Mouse (Mus musculus) embryonic stem cell, embryonic (primary cell): Measurements from ENCODE around the gene Dcdc2c.

Experiments
- CTCF ChIA-PET, 4 experiments: fragments of 300-600 bp in 2 of 4; fragments of 350-600 bp in 2 of 4; sonication (Branson Sonifier 250); formaldehyde crosslinking; loops; one replicate each; lab custom pipeline; 2022; ENCODE audit warnings: inconsistent platforms in 2 of 4; lab: Charles Lee
- POLR2A ChIA-PET, 4 experiments: fragments of 300-600 bp in 2 of 4; fragments of 350-600 bp in 2 of 4; sonication (Branson Sonifier 250); formaldehyde crosslinking; loops; one replicate each; lab custom pipeline; 2022; ENCODE audit warnings: antibody characterized with exemption in 4 of 4, inconsistent platforms in 1 of 4; lab: Charles Lee

Dcdc2c gene

DNA sequence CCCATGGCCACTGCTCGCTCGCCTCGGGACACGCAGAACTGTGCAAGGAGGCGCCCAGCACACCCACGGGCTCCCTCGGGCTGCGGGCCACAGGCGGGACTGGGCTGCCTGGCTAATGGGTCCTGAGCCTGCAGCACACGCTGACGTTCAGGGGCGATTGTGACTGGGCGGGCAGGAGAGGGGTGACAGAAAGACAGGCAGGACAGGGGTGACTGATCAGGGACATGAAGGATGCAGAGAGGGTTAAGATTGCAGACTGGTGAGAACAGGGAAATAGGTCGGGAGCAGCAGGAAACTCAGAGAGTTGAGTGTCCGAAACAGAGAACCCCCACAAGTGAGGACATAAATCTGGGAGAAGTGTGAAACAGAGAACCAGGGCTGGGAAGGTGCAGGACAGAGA is at the start of gene Dcdc2c:
TSS of gene Dcdc2c (minus strand) at position 101 of the 400 bp plus-strand sequence.
- ChIA-PET CTCF (interaction anchor here in 1 of 4 experiments (0.5 kb wide), 1 partner anchor 13 kb away, joined by 3 read pairs; no protein-coding TSS in a partner anchor), POLR2A (interaction anchor here in 2 of 4 experiments (0.5 to 1.2 kb wide), 2 partner anchors 83 to 530 kb away, joined by 3 read pairs; partner anchors contain the start of gene Rps7 (in 1 of the 2))

DNA sequence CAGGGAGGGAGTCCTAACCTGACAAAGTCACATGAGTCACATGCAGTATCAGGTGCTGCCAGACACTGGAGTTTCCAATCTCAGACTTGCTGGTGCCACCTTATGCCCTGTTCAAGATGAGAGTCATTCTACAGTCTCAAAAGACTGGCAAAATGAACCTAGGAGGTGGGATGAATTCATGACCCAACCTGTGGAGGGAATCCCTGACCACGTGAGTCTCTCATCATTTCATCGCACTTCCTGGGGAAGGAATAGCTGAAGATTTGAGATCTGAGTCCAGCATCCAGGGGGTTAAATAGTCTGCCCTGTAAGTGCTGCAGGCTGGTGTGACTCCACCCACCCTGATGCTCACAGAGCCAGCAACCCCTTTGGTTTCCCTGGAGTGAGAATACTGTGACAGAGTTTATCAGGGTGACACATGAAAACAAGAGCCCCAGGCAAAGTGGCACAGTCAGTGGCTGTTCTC is 46.4 kb upstream of the Dcdc2c start:
- CTCF ChIA-PET: interaction anchor here in 1 of 4 experiments (1.0 kb wide), 1 partner anchor 9 kb away, joined by 3 read pairs; no protein-coding TSS in a partner anchor
- POLR2A ChIA-PET: interaction anchor here in 2 of 4 experiments (0.8 to 1.6 kb wide), 3 partner anchors 28 to 37 kb away, joined by 3 to 7 read pairs (median 3); partner anchors contain the start of gene Rps7 (in 1 of the 2)

DNA sequence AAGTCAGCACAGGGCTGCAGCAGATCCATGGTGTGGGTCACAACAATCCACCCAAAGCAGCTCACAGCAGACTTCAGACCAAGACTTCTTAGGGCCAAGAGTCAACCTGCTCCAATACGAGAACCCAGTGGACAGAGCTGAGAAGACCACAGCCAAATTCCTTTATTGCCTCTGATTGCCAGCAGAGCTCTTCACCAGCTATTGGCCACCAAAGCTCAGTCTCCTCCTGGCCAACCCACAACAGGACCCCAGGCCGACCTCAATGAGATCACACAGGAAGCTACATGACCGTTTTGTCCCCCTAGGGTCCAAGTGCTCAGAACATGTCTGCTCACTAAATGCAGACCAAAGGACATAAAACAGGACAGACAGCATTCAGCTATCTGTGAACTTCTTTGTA is 45.9 kb upstream of the Dcdc2c start:
- ChIA-PET CTCF (interaction anchor here in 1 of 4 experiments (1.0 kb wide), 1 partner anchor 9 kb away, joined by 3 read pairs; no protein-coding TSS in a partner anchor), POLR2A (interaction anchor here in 2 of 4 experiments (0.8 to 1.6 kb wide), 3 partner anchors 29 to 38 kb away, joined by 3 to 7 read pairs (median 3); partner anchors contain the start of gene Rps7 (in 1 of the 2))

DNA sequence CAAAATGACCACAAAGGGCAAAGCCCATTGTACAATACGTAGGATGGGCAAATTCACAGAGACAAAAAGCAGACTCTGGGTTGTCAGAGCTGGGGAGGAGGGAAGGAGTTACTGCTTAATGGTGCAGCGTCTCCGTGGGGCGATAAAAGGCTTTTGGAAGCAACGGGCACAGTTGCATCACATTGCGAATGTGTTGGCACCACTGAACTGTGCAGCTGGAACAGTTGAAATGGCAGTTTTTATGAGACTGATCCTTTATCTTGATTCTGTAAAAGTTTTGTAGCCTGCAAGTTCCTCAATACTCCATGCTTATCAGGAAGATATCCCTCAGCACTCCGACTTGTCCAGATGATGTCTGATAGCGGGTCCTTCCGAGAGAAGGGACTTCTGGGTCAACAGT is 45.5 kb upstream of the Dcdc2c start:
- POLR2A ChIA-PET: interaction anchor here in 1 of 4 experiments (1.0 to 1.6 kb wide), 2 partner anchors 29 to 33 kb away, joined by 3 to 7 read pairs; no protein-coding TSS in a partner anchor
- CTCF ChIA-PET: interaction anchor here in 1 of 4 experiments (1.0 kb wide), 1 partner anchor 8 kb away, joined by 3 read pairs; no protein-coding TSS in a partner anchor

DNA sequence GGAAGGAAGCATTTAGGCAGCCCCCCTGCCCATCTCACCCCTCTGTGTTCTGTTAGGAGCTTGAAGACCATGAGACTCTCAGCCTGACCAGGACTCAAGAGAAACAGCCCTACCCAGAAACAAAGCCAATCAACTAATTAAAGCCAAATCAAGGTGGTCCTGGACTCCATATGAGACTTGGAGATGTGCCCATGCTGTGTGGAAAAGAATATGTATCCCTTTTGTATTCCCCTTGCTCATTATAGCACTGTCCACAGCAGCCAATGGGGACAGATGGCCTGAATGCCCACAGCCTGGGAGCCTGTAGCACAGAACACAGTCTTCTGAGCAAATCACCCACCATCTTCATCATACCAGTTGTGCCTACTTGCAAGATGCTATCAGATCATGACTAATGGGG is 44.7 kb upstream of the Dcdc2c start:
- POLR2A ChIA-PET: interaction anchor here in 1 of 4 experiments (4.3 kb wide), 1 partner anchor 33 kb away, joined by 27 read pairs; no protein-coding TSS in a partner anchor

DNA sequence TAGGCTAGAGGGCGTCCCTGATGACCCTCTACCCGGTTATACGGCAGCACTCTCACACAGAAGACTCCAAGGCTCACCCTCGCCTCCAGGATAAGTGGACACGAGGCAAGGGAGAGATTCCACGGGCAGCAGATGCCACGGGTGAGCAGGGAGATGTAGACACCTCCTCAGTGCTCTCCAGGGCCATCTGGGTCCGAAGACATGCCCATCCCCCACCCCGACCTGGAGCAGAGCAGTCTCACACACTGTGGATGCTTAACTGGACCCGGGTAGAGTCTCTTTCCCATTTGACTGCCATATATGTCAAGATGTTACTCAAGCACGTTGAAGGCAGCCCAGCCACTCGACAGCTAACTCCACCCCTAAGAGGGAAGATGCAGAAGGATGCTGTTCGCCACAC is 38.2 kb upstream of the Dcdc2c start:
- ChIA-PET CTCF (interaction anchor here in 3 of 4 experiments (0.7 to 1.8 kb wide), 7 partner anchors 12 to 1289 kb away, joined by 3 to 6 read pairs (median 4); partner anchors contain the start of gene Colec11 (in 1 of the 3)), POLR2A (interaction anchor here in 2 of 4 experiments (0.6 to 4.6 kb wide), 7 partner anchors 39 to 782 kb away, joined by 3 to 46 read pairs (median 5); partner anchors contain the start of genes Rps7 (in 2 of the 2), Rnaseh1 (in 1 of the 2) and Trappc12 (in 1 of the 2))

More for the DNA sequence above, 44.7 kb upstream of the Dcdc2c start:
- CTCF ChIA-PET: no interaction called here

DNA sequence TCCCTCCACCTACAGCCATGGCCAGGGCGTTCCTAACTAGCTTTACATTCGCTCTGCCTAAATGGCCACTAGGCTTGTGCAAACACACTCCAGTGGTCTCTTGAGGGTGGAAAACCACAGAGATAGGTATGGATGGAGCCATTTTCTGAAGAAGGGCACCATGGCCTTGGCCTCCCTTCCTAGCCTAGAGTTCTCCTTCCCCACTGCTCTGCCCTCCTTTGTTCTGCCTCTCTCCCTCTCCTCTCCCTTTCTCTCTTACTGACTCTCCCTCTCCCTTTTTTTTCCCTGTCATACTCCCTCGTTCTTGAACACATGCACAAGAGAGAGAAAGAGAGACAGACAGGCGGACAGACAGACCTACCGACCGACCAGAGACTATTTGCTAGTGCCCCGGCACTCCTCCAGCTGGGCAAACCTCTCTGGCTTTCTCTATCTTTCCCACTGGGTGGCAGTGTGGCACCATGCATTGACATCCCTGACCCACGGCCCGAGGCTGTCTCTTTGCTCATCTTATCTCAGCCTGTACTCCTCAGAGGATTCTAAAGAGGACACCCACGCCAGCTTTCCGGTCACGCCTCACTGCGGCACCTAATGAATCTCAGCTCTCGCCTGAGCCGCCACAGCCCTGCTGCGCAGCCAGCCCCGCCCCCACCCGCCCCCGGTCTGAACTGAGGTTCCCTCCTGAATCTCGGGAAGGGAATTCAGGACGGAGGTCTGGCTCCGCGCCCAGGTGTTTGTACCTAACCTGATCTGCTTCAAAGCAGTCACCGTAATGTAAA is 37.1 kb upstream of the Dcdc2c start:
- CTCF ChIA-PET: interaction anchor here (0.5 to 1.8 kb wide), 45 partner anchors 9 to 1294 kb away, joined by 3 to 10 read pairs (median 4); partner anchors contain the start of genes Colec11 (in 1 of the 4), Eipr1 (in 1 of the 4) and Trappc12 (in 1 of the 4)
- POLR2A ChIA-PET: interaction anchor here in 3 of 4 experiments (0.6 to 4.6 kb wide), 14 partner anchors 26 to 1304 kb away, joined by 3 to 46 read pairs (median 4); partner anchors contain the start of genes Rps7 (in 3 of the 3), Adi1 (in 1 of the 3), Rnaseh1 (in 1 of the 3) and Trappc12 (in 1 of the 3)

DNA sequence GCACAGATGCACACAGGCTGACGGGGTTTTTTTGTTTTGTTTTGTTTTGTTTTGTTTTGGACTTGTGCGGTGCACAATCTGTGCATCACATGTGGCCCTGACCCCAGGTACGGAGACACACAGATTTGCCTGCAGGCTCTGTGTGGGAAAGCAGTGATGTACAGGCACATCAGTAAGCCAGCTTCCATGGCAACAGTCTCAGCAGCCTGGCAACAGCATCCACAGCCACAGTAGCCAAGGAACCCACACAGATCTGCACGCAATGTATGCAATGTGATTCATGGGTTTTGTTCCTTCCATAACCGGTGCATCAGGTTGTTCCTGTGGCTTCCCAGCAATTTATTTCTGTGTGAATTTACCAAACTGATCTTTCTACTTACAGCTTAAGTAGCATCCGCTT is 35.8 kb upstream of the Dcdc2c start:
- ChIA-PET CTCF (no interaction called here), POLR2A (interaction anchor here in 1 of 4 experiments (0.9 to 4.6 kb wide), 2 partner anchors 41 to 162 kb away, joined by 3 to 46 read pairs; partner anchors contain the start of gene Trappc12)

DNA sequence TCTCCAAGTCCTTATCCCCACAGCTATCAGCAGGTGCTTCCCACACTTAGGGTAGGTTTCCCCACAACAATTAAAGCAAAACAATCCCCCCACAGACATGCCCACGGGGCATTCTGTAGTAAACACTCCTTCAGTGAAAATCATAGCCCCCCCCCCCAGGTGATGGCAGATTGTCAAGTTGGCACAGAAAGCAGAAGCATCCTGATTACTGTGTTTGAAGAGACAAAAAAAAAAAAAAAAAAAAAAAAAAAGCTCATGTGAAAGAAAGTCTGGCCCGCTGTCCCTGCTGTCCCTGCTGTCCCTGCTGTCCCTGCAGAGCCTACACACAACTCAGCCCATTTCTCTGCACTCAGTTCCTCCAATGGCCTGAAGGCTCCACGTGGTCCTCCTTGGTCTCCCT is 31.8 kb upstream of the Dcdc2c start:
- CTCF ChIA-PET: interaction anchor here in 1 of 4 experiments (0.5 to 0.6 kb wide), 3 partner anchors 165 to 388 kb away, joined by 3 to 5 read pairs (median 4); no protein-coding TSS in a partner anchor
- POLR2A ChIA-PET: interaction anchor here in 2 of 4 experiments (0.7 to 2.0 kb wide), 4 partner anchors 9 to 52 kb away, joined by 3 to 6 read pairs (median 4); partner anchors contain the start of gene Rps7 (in 1 of the 2)

DNA sequence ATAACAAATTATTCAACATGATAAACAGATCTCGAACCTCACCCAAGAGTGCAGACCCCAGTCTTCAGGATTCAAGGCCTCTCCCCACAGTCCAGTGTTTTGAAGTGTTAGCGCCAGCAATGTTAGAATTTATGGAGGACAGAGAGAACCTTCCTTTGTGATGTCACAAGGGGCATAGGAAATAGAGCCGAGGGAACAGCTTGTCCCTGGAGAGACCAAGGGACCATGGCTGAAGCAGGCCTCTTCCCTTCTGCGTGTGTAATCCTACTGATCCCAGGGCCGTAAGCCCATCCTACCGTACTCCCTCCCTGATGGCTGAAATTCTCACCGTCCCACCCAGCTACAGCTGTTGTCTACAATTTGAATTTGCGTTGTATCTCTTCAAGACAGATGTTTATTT is 30.2 kb upstream of the Dcdc2c start, which contains the start of gene Allc:
TSS of gene Allc (minus strand) at position 101 of the 400 bp plus-strand sequence.
- ChIA-PET POLR2A (interaction anchor here in 1 of 4 experiments (0.6 to 1.3 kb wide), 2 partner anchors 50 to 1027 kb away, joined by 3 to 5 read pairs; no protein-coding TSS in a partner anchor), CTCF (no interaction called here)

DNA sequence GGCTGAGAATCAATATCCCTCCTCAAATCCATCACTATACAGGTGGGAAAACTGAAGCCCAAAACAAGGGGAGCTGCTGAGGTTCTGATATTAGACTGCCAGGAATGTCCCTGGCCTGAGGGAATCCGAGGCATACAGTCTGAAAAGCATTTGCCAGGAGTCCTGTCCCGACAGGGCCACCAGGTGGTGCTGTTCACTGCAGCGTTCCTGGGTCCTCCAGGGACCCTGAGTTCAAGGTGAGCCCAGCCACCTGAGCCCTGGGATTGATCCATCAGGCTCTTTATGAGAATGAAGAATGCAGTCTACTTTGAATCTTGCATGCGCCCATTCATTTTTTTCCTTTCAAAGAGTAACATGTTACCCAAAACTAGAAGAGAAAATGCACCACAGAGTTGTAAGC is 26.9 kb upstream of the Dcdc2c start:
- POLR2A ChIA-PET: interaction anchor here in 2 of 4 experiments (0.5 to 1.8 kb wide), 6 partner anchors 49 to 1032 kb away, joined by 3 to 9 read pairs (median 4); partner anchors contain the start of gene Rps7 (in 1 of the 2)
- CTCF ChIA-PET: interaction anchor here (0.6 to 1.7 kb wide), 13 partner anchors 10 to 1259 kb away, joined by 3 to 9 read pairs (median 3); no protein-coding TSS in a partner anchor

DNA sequence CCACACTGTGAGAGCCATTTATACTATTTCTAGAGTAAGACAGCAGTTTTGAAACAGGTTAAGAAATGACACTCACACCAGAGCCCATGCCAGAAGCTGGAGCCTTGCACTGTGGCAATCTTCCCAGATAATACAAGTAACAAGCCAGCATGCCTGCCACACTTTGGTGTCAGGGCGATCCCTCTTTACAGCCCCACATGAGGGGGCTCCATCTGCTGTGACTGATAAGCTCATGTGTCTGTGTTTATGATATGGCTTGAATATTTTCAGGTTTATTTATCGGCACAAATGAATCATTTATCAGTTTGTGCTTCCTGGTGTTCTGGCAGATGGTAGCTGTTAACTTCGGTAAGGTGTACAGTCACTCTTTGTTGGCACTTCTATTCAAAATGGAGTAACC is 25.9 kb upstream of the Dcdc2c start:
- ChIA-PET CTCF (interaction anchor here in 2 of 4 experiments (1.6 to 1.7 kb wide), 1 partner anchor 11 kb away, joined by 8 to 9 read pairs; no protein-coding TSS in a partner anchor), POLR2A (interaction anchor here in 2 of 4 experiments (1.2 to 1.8 kb wide), 5 partner anchors 50 to 58 kb away, joined by 3 to 9 read pairs (median 6); partner anchors contain the start of gene Rps7 (in 1 of the 2))

DNA sequence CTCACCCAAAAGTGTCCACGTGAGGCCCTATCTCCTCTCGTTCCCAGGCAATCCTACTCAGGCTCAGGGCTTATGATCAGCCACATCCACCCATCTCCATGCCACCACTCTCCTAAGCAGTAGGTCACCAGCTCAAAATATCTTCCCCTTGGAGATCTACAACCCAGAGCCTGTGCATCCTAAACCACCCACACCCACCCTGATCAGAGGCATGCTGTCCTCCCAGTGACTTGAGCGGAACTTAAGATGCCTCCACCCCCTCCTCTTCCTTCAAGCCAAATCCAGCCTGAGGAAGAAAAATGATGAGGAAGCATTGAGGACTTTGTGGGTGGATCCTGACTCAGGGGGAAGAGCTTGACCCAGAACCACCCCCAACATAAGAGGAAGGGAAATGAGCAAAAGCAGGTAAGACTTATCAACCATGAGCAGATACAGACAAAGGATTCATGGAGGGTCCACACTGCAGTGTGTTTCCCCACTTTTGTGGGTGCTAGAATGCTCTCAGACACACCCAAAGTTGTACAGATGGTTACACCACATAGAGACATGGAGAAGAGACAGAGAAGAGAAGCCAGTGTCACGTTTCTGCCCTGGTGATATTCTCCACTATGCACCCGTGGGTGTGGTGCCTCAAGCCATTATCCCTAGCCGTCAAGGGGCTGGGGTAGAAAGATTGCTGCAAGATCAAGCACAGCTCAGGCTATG is 23.3 kb upstream of the Dcdc2c start:
- ChIA-PET CTCF (no interaction called here), POLR2A (no interaction called here)

DNA sequence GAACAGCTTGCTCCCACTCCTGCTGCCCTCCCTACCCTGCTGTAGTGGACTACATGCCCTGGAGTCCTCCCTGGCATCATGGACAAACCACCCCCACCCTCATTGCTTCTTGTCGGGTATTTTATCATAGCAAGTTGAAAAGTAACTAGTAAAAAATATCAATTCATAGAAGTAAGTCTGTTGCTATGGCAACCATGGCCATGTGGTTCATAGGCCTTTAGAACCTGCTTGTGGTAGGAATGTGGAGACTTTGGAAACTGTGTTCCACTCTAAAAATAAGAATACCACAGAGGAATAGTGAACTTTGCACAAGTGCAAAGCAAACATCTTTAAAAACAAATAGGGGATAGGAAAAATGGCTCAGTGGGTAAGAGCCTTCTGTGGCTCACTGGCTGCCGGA is 20.0 kb upstream of the Dcdc2c start:
- CTCF ChIA-PET: no interaction called here

DNA sequence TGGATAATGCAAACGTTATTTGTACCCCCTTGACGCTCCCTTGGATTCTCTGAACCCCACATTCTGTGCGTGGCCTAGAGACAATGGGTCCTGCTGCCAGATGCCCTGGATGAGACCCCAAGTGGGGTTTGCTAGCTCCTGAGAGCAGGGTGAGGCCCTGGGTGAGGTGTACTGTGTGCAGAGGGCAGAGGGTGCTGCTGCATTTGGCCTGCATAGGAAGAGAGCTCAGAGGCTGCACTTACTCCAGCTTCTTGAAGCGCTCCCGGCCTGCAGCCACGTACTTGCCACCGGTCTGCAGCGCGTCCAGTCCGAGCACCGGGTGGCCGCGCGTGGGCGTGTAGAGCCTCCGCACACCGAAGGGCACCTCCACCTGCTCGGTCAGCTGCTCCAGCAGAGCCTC is 424 bp downstream of the Dcdc2c start:
- CTCF ChIA-PET: interaction anchor here in 1 of 4 experiments (0.5 kb wide), 1 partner anchor 12 kb away, joined by 3 read pairs; no protein-coding TSS in a partner anchor
- POLR2A ChIA-PET: interaction anchor here in 1 of 4 experiments (1.2 kb wide), 1 partner anchor 84 kb away, joined by 3 read pairs; the partner anchor contains the start of gene Rps7

More for the DNA sequence above, 20.0 kb upstream of the Dcdc2c start:
- POLR2A ChIA-PET: interaction anchor here in 1 of 4 experiments (0.6 kb wide), 1 partner anchor 576 kb away, joined by 3 read pairs; no protein-coding TSS in a partner anchor

DNA sequence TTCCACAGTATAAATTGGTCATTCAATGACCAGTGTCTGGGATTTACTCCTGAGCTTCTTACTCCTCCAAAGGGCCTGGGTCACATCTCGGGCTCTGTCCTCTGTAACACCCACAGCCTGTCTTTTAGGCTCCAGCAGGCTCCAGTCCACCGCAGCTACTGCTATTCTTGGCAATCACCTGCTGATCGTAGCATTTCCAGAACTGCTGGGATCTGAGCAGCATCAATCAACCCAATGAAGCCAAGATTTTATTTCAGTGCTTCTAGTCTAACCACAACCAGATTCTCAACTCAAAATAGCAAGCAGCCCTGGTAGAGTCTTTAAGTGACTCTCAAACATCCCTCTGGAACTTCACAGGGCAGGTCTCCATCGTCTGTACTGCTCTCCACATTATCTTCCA is 3.3 kb downstream of the Dcdc2c start:
- POLR2A ChIA-PET: interaction anchor here in 1 of 4 experiments (1.0 kb wide), 1 partner anchor 19 kb away, joined by 3 read pairs; no protein-coding TSS in a partner anchor
- CTCF ChIA-PET: no interaction called here

DNA sequence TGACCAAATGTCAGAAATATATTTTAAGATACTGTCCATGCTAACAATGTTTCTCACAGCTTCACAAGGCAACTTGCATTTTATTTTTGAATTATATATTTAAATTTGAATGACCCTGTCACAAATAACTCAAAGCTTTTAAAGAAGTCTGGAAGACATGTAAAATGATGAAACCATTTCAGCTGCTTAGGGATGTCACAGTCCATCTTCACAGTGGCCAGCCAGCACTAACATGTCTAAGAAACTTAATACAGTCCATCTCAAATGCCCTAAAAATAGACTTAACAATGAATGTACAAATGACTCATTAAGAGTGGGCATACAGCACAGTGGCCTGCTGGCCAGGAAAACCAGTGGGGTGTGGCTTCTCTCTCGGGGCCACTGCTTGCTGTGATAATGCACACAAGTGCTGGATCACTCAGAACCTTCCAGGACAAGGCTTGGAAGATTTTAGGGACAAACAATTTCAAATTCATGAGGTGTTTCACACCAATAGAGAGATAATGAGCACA is 37.9 kb downstream of the Dcdc2c start:
- ChIA-PET POLR2A (no interaction called here), CTCF (interaction anchor here in 1 of 4 experiments (0.6 kb wide), 1 partner anchor 1179 kb away, joined by 4 read pairs; no protein-coding TSS in a partner anchor)
